22 mouse cellular contexts compared by ENCODE assay signal in the genomic region with DNA sequence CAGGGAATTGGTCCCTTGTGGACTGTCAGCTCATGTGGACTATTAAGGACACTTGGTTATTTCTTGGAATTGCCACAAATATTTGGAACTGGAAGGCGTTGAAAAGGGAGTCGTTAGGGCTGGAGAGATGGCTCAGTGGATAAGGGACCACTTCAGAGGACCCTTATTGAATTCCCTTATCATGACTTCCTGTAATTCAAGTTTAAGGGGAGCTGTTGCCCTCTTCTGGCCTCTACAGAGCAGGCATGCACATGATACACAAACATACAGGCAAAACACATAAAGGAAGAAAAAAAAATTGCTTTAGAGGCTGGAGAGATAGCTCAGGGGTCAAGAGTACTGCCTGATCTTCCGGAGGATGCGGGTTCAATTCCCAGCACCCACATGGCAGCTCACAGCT. TPM values are rescaled to one million over a fixed set of nuclear protein-coding genes. Genes with fewer than 3 reads are reported as not detected.
DNase-seq lines count a peak whose midpoint lies in the region; ATAC-seq and TF ChIP-seq lines count a peak whose summit lies in the region.
"Had no signal": no experiment of that assay in that cellular context is flagged by ENCODE, and none has a peak within 500 bp of the region (broad histone marks: within the 10 kb centered on the region; RNA-seq: fewer than 3 reads in every experiment).

No protein-coding gene starts in this region.

- H3K4me3 ChIP-seq in heart, embryonic 15.5 days, result no peak overlapping the region
- H3K4me3 ChIP-seq in layer of hippocampus, adult 2 months, result no peak overlapping the region
- H3K4me3 ChIP-seq in midbrain, postnatal 0 days (ENCODE audit: low read depth, low read length), result no peak overlapping the region
- no peak overlapping the region for H3K4me3 ChIP-seq in midbrain, embryonic 14.5 days (replicated peaks; ENCODE audit: low read depth, low read length)
- H3K4me3 ChIP-seq: embryonic facial prominence, embryonic 15.5 days; erythroblast, embryonic 14.5 days; forebrain, embryonic 10.5 days; heart, embryonic 12.5 days; hindbrain, embryonic 12.5 days had no signal

- H3K4me2 ChIP-seq in heart, embryonic 15.5 days, result no peak overlapping the region
- H3K4me2 ChIP-seq in midbrain, postnatal 0 days (ENCODE audit: low read depth, low read length, poor library complexity, severe bottlenecking), result no peak overlapping the region
- H3K4me2 ChIP-seq in midbrain, embryonic 14.5 days (ENCODE audit: low read length), result no peak overlapping the region
- H3K4me2 ChIP-seq: embryonic facial prominence, embryonic 15.5 days; heart, embryonic 12.5 days; hindbrain, embryonic 12.5 days had no signal

- 0 out of 2 replicates have a peak, but pooled peaks have one; percentile 7 for ATAC-seq in heart, embryonic 15.5 days (replicated peaks; ENCODE audit: insufficient number of reproducible peaks, insufficient read depth, low FRiP score, low read depth)
- no peak for ATAC-seq in midbrain, postnatal 0 days (ENCODE audit: low FRiP score)
- ATAC-seq in midbrain, embryonic 14.5 days (ENCODE audit: low FRiP score, low TSS enrichment), result no peak
- ATAC-seq: forebrain, embryonic 14.5 days had no signal

- no peaks in the 10 kb centered on the region for H3K9me3 ChIP-seq in heart, embryonic 15.5 days (replicated peaks)
- H3K9me3 ChIP-seq in midbrain, postnatal 0 days (ENCODE audit: low read length), result no peaks in the 10 kb centered on the region
- H3K9me3 ChIP-seq in midbrain, embryonic 14.5 days (ENCODE audit: control insufficient read depth, low read length), result no peaks in the 10 kb centered on the region
- H3K9me3 ChIP-seq: embryonic facial prominence, embryonic 15.5 days; forebrain, embryonic 10.5 days; heart, embryonic 12.5 days; hindbrain, embryonic 12.5 days had no signal

- H3K27ac ChIP-seq in heart, embryonic 15.5 days, result no peak overlapping the region
- no peak overlapping the region for H3K27ac ChIP-seq in layer of hippocampus, adult 2 months
- no peak overlapping the region for H3K27ac ChIP-seq in midbrain, postnatal 0 days (ENCODE audit: low read depth, low read length)
- H3K27ac ChIP-seq in midbrain, embryonic 14.5 days (replicated peaks; ENCODE audit: low read depth, low read length), result no peak overlapping the region
- H3K27ac ChIP-seq: embryonic facial prominence, embryonic 15.5 days; forebrain, embryonic 10.5 days; hindbrain, embryonic 12.5 days had no signal

- WGBS in heart, embryonic 15.5 days, result 68% methylated on average over 4 of the region's 4 CpGs
- 93% methylated on average over 4 of the region's 4 CpGs for WGBS in midbrain, postnatal 0 days
- WGBS in midbrain, embryonic 14.5 days, result 94% methylated on average over 4 of the region's 4 CpGs

- no peak overlapping the region for H3K9ac ChIP-seq in heart, embryonic 15.5 days
- no peak overlapping the region for H3K9ac ChIP-seq in midbrain, postnatal 0 days (replicated peaks; ENCODE audit: low read length, poor library complexity, severe bottlenecking)
- H3K9ac ChIP-seq in midbrain, embryonic 14.5 days (replicated peaks; ENCODE audit: low read length), result no peak overlapping the region
- H3K9ac ChIP-seq: embryonic facial prominence, embryonic 15.5 days; heart, embryonic 12.5 days; hindbrain, embryonic 12.5 days had no signal

- H3K27me3 ChIP-seq in heart, embryonic 15.5 days, result no peaks in the 10 kb centered on the region
- no peaks in the 10 kb centered on the region for H3K27me3 ChIP-seq in midbrain, postnatal 0 days (ENCODE audit: insufficient read depth, low read length)
- no peaks in the 10 kb centered on the region for H3K27me3 ChIP-seq in midbrain, embryonic 14.5 days (ENCODE audit: control insufficient read depth, insufficient read depth, low read length)
- H3K27me3 ChIP-seq: CH12.LX; embryonic facial prominence, embryonic 15.5 days; heart, embryonic 12.5 days; hindbrain, embryonic 12.5 days had no signal

- DNase-seq in heart, postnatal 36 days, result no peak
- no peak for DNase-seq in layer of hippocampus, adult 2 months (ENCODE audit: low spot score in 2 of 2)
- DNase-seq in layer of hippocampus, adult 9-11 months, result no peak
- no peak for DNase-seq in midbrain, postnatal 0 days (ENCODE audit: low spot score)
- no peak for DNase-seq in midbrain, embryonic 14.5 days
- no peak for DNase-seq in thymus, postnatal 14 days
- DNase-seq: adrenal gland, adult 2 months; adrenal gland, postnatal 25 days; cerebellum, adult 18-20 months; cerebellum, adult 9-11 months; cerebellum, postnatal 36 days; gastrocnemius, postnatal 10 days; heart, adult 18-20 months; heart, postnatal 4 days had no signal

- no peaks in the 10 kb centered on the region for H3K4me1 ChIP-seq in heart, embryonic 15.5 days (replicated peaks)
- H3K4me1 ChIP-seq in midbrain, postnatal 0 days (ENCODE audit: insufficient read depth, low read length), result no peaks in the 10 kb centered on the region
- no peaks in the 10 kb centered on the region for H3K4me1 ChIP-seq in midbrain, embryonic 14.5 days (ENCODE audit: control insufficient read depth, insufficient read depth, low read length)
- H3K4me1 ChIP-seq: embryonic facial prominence, embryonic 15.5 days; heart, embryonic 12.5 days; hindbrain, embryonic 12.5 days had no signal

- intact Hi-C loops in heart, postnatal 36 days (cut with DNase I), result no loop called here

- peaks cover 52% of the 10 kb centered on the region for H3K36me3 ChIP-seq in heart, embryonic 15.5 days
- H3K36me3 ChIP-seq in midbrain, postnatal 0 days (ENCODE audit: insufficient read depth, low read length), result peaks cover 36% of the 10 kb centered on the region
- peaks cover 50% of the 10 kb centered on the region for H3K36me3 ChIP-seq in midbrain, embryonic 14.5 days (ENCODE audit: control insufficient read depth, insufficient read depth, low read length)

- peak; percentile 59 for TF ChIP-seq CTCF in layer of hippocampus, adult 2 months (conservative IDR thresholded peaks at IDR 0.05)
- peak; percentile 43 for TF ChIP-seq CTCF in midbrain, postnatal 0 days (IDR thresholded peaks at IDR 0.05)

RNA-seq across cellular contexts. Expression of gene Pabpc1l, which starts 5.3 kb away (rescaled TPM):
- polyA plus RNA-seq in heart, embryonic 15.5 days (2015; fragmentation: Nextera tagmentation; extraction: Ambion mirVana), result 0.92 and 1.1 TPM in 2 replicates
- under 1 TPM in 1 of 2 experiments, not detected in 1; 0.89 TPM for total RNA-seq in heart, postnatal 36 days (2021)
- total RNA-seq in layer of hippocampus, adult 2 months (2021), result 1 to 10 TPM; 1.1 to 1.2 TPM
- total RNA-seq in midbrain, postnatal 0 days (2014; rRNA removed), result 0.22 TPM in 1 of 2 replicates, not detected in the other
- polyA plus RNA-seq in midbrain, postnatal 0 days (2015; fragmentation: Nextera tagmentation; extraction: Ambion mirVana), result 2.0 and 2.8 TPM in 2 replicates
- polyA plus RNA-seq in midbrain, embryonic 14.5 days (2014; fragmentation: Nextera tagmentation; extraction: Ambion mirVana), result 0.92 and 1.6 TPM in 2 replicates

RNA-seq across cellular contexts. Expression of gene Ywhab, which starts 25.2 kb away (rescaled TPM):
- polyA plus RNA-seq in heart, embryonic 15.5 days (2015; fragmentation: Nextera tagmentation; extraction: Ambion mirVana), result 202 and 213 TPM in 2 replicates
- total RNA-seq in heart, postnatal 36 days (2021), result 10 to 100 TPM; 76.0 to 76.3 TPM
- total RNA-seq in layer of hippocampus, adult 2 months (2021), result 100 to 1,000 TPM; 520 to 529 TPM
- 160 and 223 TPM in 2 replicates for total RNA-seq in midbrain, postnatal 0 days (2014; rRNA removed)
- polyA plus RNA-seq in midbrain, postnatal 0 days (2015; fragmentation: Nextera tagmentation; extraction: Ambion mirVana), result 649 and 656 TPM in 2 replicates
- 394 and 437 TPM in 2 replicates for polyA plus RNA-seq in midbrain, embryonic 14.5 days (2014; fragmentation: Nextera tagmentation; extraction: Ambion mirVana)

RNA-seq across cellular contexts. Expression of gene Stk4, which starts 50.2 kb away (rescaled TPM):
- 11.8 and 13.7 TPM in 2 replicates for polyA plus RNA-seq in heart, embryonic 15.5 days (2015; fragmentation: Nextera tagmentation; extraction: Ambion mirVana)
- total RNA-seq in heart, postnatal 36 days (2021), result 10 to 100 TPM; 17.0 to 20.4 TPM
- total RNA-seq in layer of hippocampus, adult 2 months (2021), result 10 to 100 TPM; 46.9 to 50.4 TPM
- total RNA-seq in midbrain, postnatal 0 days (2014; rRNA removed), result 24.6 and 28.3 TPM in 2 replicates
- polyA plus RNA-seq in midbrain, postnatal 0 days (2015; fragmentation: Nextera tagmentation; extraction: Ambion mirVana), result 11.1 and 13.7 TPM in 2 replicates
- polyA plus RNA-seq in midbrain, embryonic 14.5 days (2014; fragmentation: Nextera tagmentation; extraction: Ambion mirVana), result 26.3 and 35.0 TPM in 2 replicates

RNA-seq across cellular contexts. Expression of gene Tomm34, which starts 51.0 kb away (rescaled TPM):
- polyA plus RNA-seq in heart, embryonic 15.5 days (2015; fragmentation: Nextera tagmentation; extraction: Ambion mirVana), result 42.8 and 51.8 TPM in 2 replicates
- total RNA-seq in heart, postnatal 36 days (2021), result 10 to 100 TPM; 17.6 to 21.0 TPM
- 100 to 1,000 TPM; 107 to 108 TPM for total RNA-seq in layer of hippocampus, adult 2 months (2021)
- 32.4 and 34.7 TPM in 2 replicates for total RNA-seq in midbrain, postnatal 0 days (2014; rRNA removed)
- polyA plus RNA-seq in midbrain, postnatal 0 days (2015; fragmentation: Nextera tagmentation; extraction: Ambion mirVana), result 45.3 and 46.7 TPM in 2 replicates
- polyA plus RNA-seq in midbrain, embryonic 14.5 days (2014; fragmentation: Nextera tagmentation; extraction: Ambion mirVana), result 46.3 and 50.3 TPM in 2 replicates
